Mouse (Mus musculus): ENCODE results near the gene Zdhhc16. TPM values are rescaled to one million over a fixed set of nuclear protein-coding genes. Genes with fewer than 3 reads are reported as not detected.
"Not testable (repeated sequence)": the region's sequence is repeated elsewhere in the genome, so short reads cannot be mapped to it uniquely, and the experiment has no call there.

Zdhhc16 gene
- polyA plus RNA-seq, 1 experiment from 2014 or later: 81.6 TPM

GRCm38 (mm10) chr19:41906311-41907078 is 26.8 kb upstream of the Zdhhc16 start:
- Histone ChIP-seq H3K9me3 (replicated peaks) (no peaks in the 10 kb centered on the region), H3K36me3 (no peaks in the 10 kb centered on the region), H3K4me2 (no peak overlapping the region), H3K27me3 (no peaks in the 10 kb centered on the region), H3K4me3 (replicated peaks) (no peak overlapping the region), H3K9ac (no peak overlapping the region), H3K4me1 (peaks cover 8% of the 10 kb centered on the region; the same call in 1 of the 2 replicates), H3K27ac (no peak overlapping the region)
- ATAC-seq (replicated peaks; ENCODE audit: low FRiP score): no peak
- 66% methylated on average over 6 of the region's 6 CpGs for WGBS

- Histone ChIP-seq H3K27me3 (no peaks in the 10 kb centered on the region), H3K36me3 (no peaks in the 10 kb centered on the region), H3K27ac (no peak overlapping the region), H3K4me2 (no peak overlapping the region), H3K4me1 (peaks cover 8% of the 10 kb centered on the region; the same call in 1 of the 2 replicates), H3K4me3 (replicated peaks) (no peak overlapping the region), H3K9ac (no peak overlapping the region), H3K9me3 (replicated peaks) (no peaks in the 10 kb centered on the region)
- no peak for ATAC-seq (replicated peaks; ENCODE audit: low FRiP score)
- WGBS: 49% methylated on average over 8 of the region's 8 CpGs
Measured at GRCm38 (mm10) chr19:41907079-41907760, 26.1 kb upstream of the Zdhhc16 start.

- H3K9me3 ChIP-seq (replicated peaks): no peaks in the 10 kb centered on the region
- no peak for ATAC-seq (replicated peaks; ENCODE audit: low FRiP score)
- H3K27me3 ChIP-seq: no peaks in the 10 kb centered on the region
- H3K4me2 ChIP-seq: no peak overlapping the region
- H3K9ac ChIP-seq: no peak overlapping the region
- no peak overlapping the region for H3K27ac ChIP-seq
- 89% methylated on average over 3 of the region's 3 CpGs for WGBS
- no peak overlapping the region for H3K4me3 ChIP-seq (replicated peaks)
- H3K36me3 ChIP-seq: 0 out of 2 replicates have a peak, but pooled peaks cover 4% of the 10 kb centered on the region
- peaks cover 19% of the 10 kb centered on the region for H3K4me1 ChIP-seq
Measured at GRCm38 (mm10) chr19:41908736-41909135, 24.5 kb upstream of the Zdhhc16 start.

GRCm38 (mm10) chr19:41910396-41910795 is 22.9 kb upstream of the Zdhhc16 start:
- Histone ChIP-seq H3K4me3 (replicated peaks) (no peak overlapping the region), H3K4me1 (peaks cover 32% of the 10 kb centered on the region), H3K4me2 (no peak overlapping the region), H3K27me3 (no peaks in the 10 kb centered on the region), H3K9me3 (replicated peaks) (no peaks in the 10 kb centered on the region), H3K9ac (no peak overlapping the region), H3K27ac (peak overlapping the region; percentile 94), H3K36me3 (peaks cover 18% of the 10 kb centered on the region)
- 89% methylated on average over 2 of the region's 2 CpGs for WGBS
- ATAC-seq (replicated peaks; ENCODE audit: low FRiP score): no peak

- H3K9me3 ChIP-seq (replicated peaks): no peaks in the 10 kb centered on the region
- peak; percentile 95 for ATAC-seq (replicated peaks; ENCODE audit: low FRiP score)
- peak within 1 kb of the TSS; percentile 98 for H3K4me3 ChIP-seq (replicated peaks)
- H3K27ac ChIP-seq: peak within 1 kb of the TSS; percentile 94
- H3K4me1 ChIP-seq: peaks cover 32% of the 10 kb centered on the region
- H3K36me3 ChIP-seq: peaks cover 27% of the 10 kb centered on the region
- H3K4me2 ChIP-seq: peak within 1 kb of the TSS; percentile 86
- no peaks in the 10 kb centered on the region for H3K27me3 ChIP-seq
- H3K9ac ChIP-seq: peak within 1 kb of the TSS; percentile 93
- WGBS: 4% methylated on average over 53 of the region's 54 CpGs
Measured at GRCm38 (mm10) chr19:41911178-41912073, 21.9 kb upstream of the Zdhhc16 start, which contains the start of gene Pgam1. TSS of gene Pgam1 (plus strand) at chr19:41911923.

GRCm38 (mm10) chr19:41912121-41913080 is 20.9 kb upstream of the Zdhhc16 start:
- no peaks in the 10 kb centered on the region for H3K9me3 ChIP-seq (replicated peaks)
- peak overlapping the region; percentile 94 for H3K27ac ChIP-seq
- H3K4me3 ChIP-seq (replicated peaks): peak overlapping the region; percentile 98
- peak overlapping the region; percentile 86 for H3K4me2 ChIP-seq
- peaks cover 36% of the 10 kb centered on the region for H3K36me3 ChIP-seq
- H3K4me1 ChIP-seq: peaks cover 26% of the 10 kb centered on the region
- H3K9ac ChIP-seq: peak overlapping the region; percentile 93
- H3K27me3 ChIP-seq: no peaks in the 10 kb centered on the region
- peak; percentile 72 for ATAC-seq (replicated peaks; ENCODE audit: low FRiP score)
- WGBS: under 1% methylated on average over 51 of the region's 53 CpGs

- peaks cover 24% of the 10 kb centered on the region for H3K4me1 ChIP-seq
- no peak for ATAC-seq (replicated peaks; ENCODE audit: low FRiP score)
- H3K36me3 ChIP-seq: peaks cover 44% of the 10 kb centered on the region
- WGBS: 41% methylated on average over 6 of the region's 6 CpGs
- H3K4me3 ChIP-seq (replicated peaks): peak overlapping the region; percentile 98
- H3K27me3 ChIP-seq: no peaks in the 10 kb centered on the region
- no peaks in the 10 kb centered on the region for H3K9me3 ChIP-seq (replicated peaks)
- H3K4me2 ChIP-seq: peak overlapping the region; percentile 86
- peak overlapping the region; percentile 93 for H3K9ac ChIP-seq
- H3K27ac ChIP-seq: peak overlapping the region; percentile 94
Measured at GRCm38 (mm10) chr19:41913774-41914591, 19.3 kb upstream of the Zdhhc16 start.

- H3K4me3 ChIP-seq (replicated peaks): peak overlapping the region; percentile 98
- H3K4me2 ChIP-seq: peak overlapping the region; percentile 86
Measured at GRCm38 (mm10) chr19:41914592-41914882, 18.7 kb upstream of the Zdhhc16 start.

GRCm38 (mm10) chr19:41915294-41915693 is 18.0 kb upstream of the Zdhhc16 start:
- H3K27ac ChIP-seq: no peak overlapping the region
- H3K9ac ChIP-seq: no peak overlapping the region
- H3K4me2 ChIP-seq: no peak overlapping the region
- H3K36me3 ChIP-seq: peaks cover 55% of the 10 kb centered on the region
- H3K4me1 ChIP-seq: peaks cover 24% of the 10 kb centered on the region
- no peaks in the 10 kb centered on the region for H3K27me3 ChIP-seq
- no peak overlapping the region for H3K4me3 ChIP-seq (replicated peaks)
- WGBS: 88% methylated on average over 3 of the region's 3 CpGs
- no peak for ATAC-seq (replicated peaks; ENCODE audit: low FRiP score)
- H3K9me3 ChIP-seq (replicated peaks): no peaks in the 10 kb centered on the region

More at GRCm38 (mm10) chr19:41914592-41914882, 18.7 kb upstream of the Zdhhc16 start:
- H3K9me3 ChIP-seq (replicated peaks); H3K27ac ChIP-seq; ATAC-seq (replicated peaks; ENCODE audit: low FRiP score); H3K9ac ChIP-seq; H3K27me3 ChIP-seq: not testable (repeated sequence)
- Histone ChIP-seq H3K36me3 (peaks cover 49% of the 10 kb centered on the region), H3K4me1 (peaks cover 24% of the 10 kb centered on the region)

- peaks cover 69% of the 10 kb centered on the region for H3K36me3 ChIP-seq
- no peak overlapping the region for H3K9ac ChIP-seq
- H3K4me1 ChIP-seq: peaks cover 24% of the 10 kb centered on the region
Measured at GRCm38 (mm10) chr19:41916853-41917252, 16.4 kb upstream of the Zdhhc16 start.

More at GRCm38 (mm10) chr19:41916853-41917252, 16.4 kb upstream of the Zdhhc16 start:
- no peaks in the 10 kb centered on the region for H3K27me3 ChIP-seq
- H3K4me3 ChIP-seq (replicated peaks): no peak overlapping the region
- H3K9me3 ChIP-seq (replicated peaks): no peaks in the 10 kb centered on the region
- ATAC-seq (replicated peaks; ENCODE audit: low FRiP score): no peak
- no peak overlapping the region for H3K4me2 ChIP-seq
- WGBS: 89% methylated on average over 4 of the region's 4 CpGs
- no peak overlapping the region for H3K27ac ChIP-seq

All from kidney, embryonic 15.5 days (tissue).